Mouse (Mus musculus): ENCODE measurements around the gene Muc4. TPM values are rescaled to one million over a fixed set of nuclear protein-coding genes. Genes with fewer than 3 reads are reported as not detected.

Gene Muc4
- polyA plus RNA-seq, 1 experiment from 2014 or later, result not detected

GRCm38 (mm10) chr16:32778956-32779355 lies 43.3 kb downstream of the Muc4 start:
- Histone ChIP-seq H3K4me2 (no peak overlapping the region), H3K9ac (no peak overlapping the region), H3K27me3 (no peaks in the 10 kb centered on the region), H3K36me3 (no peaks in the 10 kb centered on the region), H3K4me3 (no peak overlapping the region), H3K9me3 (replicated peaks) (no peaks in the 10 kb centered on the region), H3K4me1 (replicated peaks) (peaks cover 3% of the 10 kb centered on the region; the same call in 1 of the 2 replicates), H3K27ac (no peak overlapping the region)
- WGBS, result 23% methylated on average over 8 of the region's 8 CpGs
- ATAC-seq (replicated peaks; ENCODE audit: insufficient number of reproducible peaks, insufficient read depth, low FRiP score, low read depth), result no peak

- Histone ChIP-seq H3K4me2 (no peak overlapping the region), H3K9me3 (replicated peaks) (no peaks in the 10 kb centered on the region), H3K9ac (no peak overlapping the region), H3K27me3 (no peaks in the 10 kb centered on the region), H3K27ac (no peak overlapping the region), H3K4me1 (replicated peaks) (peaks cover 3% of the 10 kb centered on the region; the same call in 1 of the 2 replicates), H3K36me3 (no peaks in the 10 kb centered on the region), H3K4me3 (no peak overlapping the region)
- ATAC-seq (replicated peaks; ENCODE audit: insufficient number of reproducible peaks, insufficient read depth, low FRiP score, low read depth), result no peak
- 62% methylated on average over 5 of the region's 5 CpGs for WGBS
These were observed 47.8 kb downstream of the Muc4 start for GRCm38 (mm10) chr16:32783324-32784062.

- Histone ChIP-seq H3K9me3 (replicated peaks) (no peaks in the 10 kb centered on the region), H3K9ac (no peak overlapping the region), H3K4me2 (no peak overlapping the region), H3K4me1 (replicated peaks) (no peaks in the 10 kb centered on the region), H3K4me3 (no peak overlapping the region), H3K27ac (no peak overlapping the region), H3K36me3 (no peaks in the 10 kb centered on the region), H3K27me3 (no peaks in the 10 kb centered on the region)
- ATAC-seq (replicated peaks; ENCODE audit: insufficient number of reproducible peaks, insufficient read depth, low FRiP score, low read depth), result no peak
- WGBS, result 88% methylated on average over 13 of the region's 13 CpGs
These were observed 49.2 kb downstream of the Muc4 start for GRCm38 (mm10) chr16:32784840-32785239.

GRCm38 (mm10) chr16:32790056-32790455 lies 54.4 kb downstream of the Muc4 start:
- no peaks in the 10 kb centered on the region for H3K36me3 ChIP-seq
- H3K9ac ChIP-seq, result no peak overlapping the region
- WGBS, result 81% methylated on average over 5 of the region's 5 CpGs
- no peak overlapping the region for H3K4me3 ChIP-seq
- H3K27me3 ChIP-seq, result no peaks in the 10 kb centered on the region
- no peaks in the 10 kb centered on the region for H3K9me3 ChIP-seq (replicated peaks)
- no peak overlapping the region for H3K27ac ChIP-seq
- no peak for ATAC-seq (replicated peaks; ENCODE audit: insufficient number of reproducible peaks, insufficient read depth, low FRiP score, low read depth)
- no peak overlapping the region for H3K4me2 ChIP-seq
- H3K4me1 ChIP-seq (replicated peaks), result peaks cover 4% of the 10 kb centered on the region; the same call in 1 of the 2 replicates

- Histone ChIP-seq H3K4me2 (no peak overlapping the region), H3K9ac (no peak overlapping the region), H3K36me3 (no peaks in the 10 kb centered on the region), H3K4me1 (replicated peaks) (peaks cover 11% of the 10 kb centered on the region), H3K9me3 (replicated peaks) (no peaks in the 10 kb centered on the region), H3K4me3 (no peak overlapping the region), H3K27ac (no peak overlapping the region), H3K27me3 (no peaks in the 10 kb centered on the region)
- WGBS, result 69% methylated on average over 1 of the region's 1 CpGs
- no peak for ATAC-seq (replicated peaks; ENCODE audit: insufficient number of reproducible peaks, insufficient read depth, low FRiP score, low read depth)
These were observed 59.5 kb downstream of the Muc4 start for GRCm38 (mm10) chr16:32795177-32795576.

GRCm38 (mm10) chr16:32796676-32797425 lies 61.2 kb downstream of the Muc4 start:
- H3K9ac ChIP-seq, result no peak overlapping the region
- no peaks in the 10 kb centered on the region for H3K36me3 ChIP-seq
- no peak for ATAC-seq (replicated peaks; ENCODE audit: insufficient number of reproducible peaks, insufficient read depth, low FRiP score, low read depth)
- no peaks in the 10 kb centered on the region for H3K27me3 ChIP-seq
- 68% methylated on average over 14 of the region's 14 CpGs for WGBS
- no peak overlapping the region for H3K4me3 ChIP-seq
- H3K4me2 ChIP-seq, result no peak overlapping the region
- H3K27ac ChIP-seq, result no peak overlapping the region
- peaks cover 16% of the 10 kb centered on the region for H3K4me1 ChIP-seq (replicated peaks)
- H3K9me3 ChIP-seq (replicated peaks), result no peaks in the 10 kb centered on the region

GRCm38 (mm10) chr16:32797426-32797689 lies 61.7 kb downstream of the Muc4 start, which contains the start of gene Muc20:
Gene Muc20, minus strand, starts transcription at chr16:32797435.
- Histone ChIP-seq H3K27ac (no peak within 1 kb of the TSS), H3K4me3 (no peak within 1 kb of the TSS), H3K9me3 (replicated peaks) (no peaks in the 10 kb centered on the region), H3K4me1 (replicated peaks) (peaks cover 19% of the 10 kb centered on the region), H3K9ac (no peak within 1 kb of the TSS), H3K36me3 (no peaks in the 10 kb centered on the region), H3K4me2 (no peak within 1 kb of the TSS), H3K27me3 (no peaks in the 10 kb centered on the region)
- no peak for ATAC-seq (replicated peaks; ENCODE audit: insufficient number of reproducible peaks, insufficient read depth, low FRiP score, low read depth)
- WGBS, result 67% methylated on average over 3 of the region's 3 CpGs

GRCm38 (mm10) chr16:32803252-32803853 lies 67.7 kb downstream of the Muc4 start:
- Histone ChIP-seq H3K27ac (peak overlapping the region; percentile 50), H3K4me1 (replicated peaks) (peaks cover 34% of the 10 kb centered on the region), H3K4me3 (no peak overlapping the region)

GRCm38 (mm10) chr16:32803901-32804300 lies 68.2 kb downstream of the Muc4 start:
- Histone ChIP-seq H3K36me3 (no peaks in the 10 kb centered on the region), H3K27ac (no peak overlapping the region), H3K9ac (no peak overlapping the region), H3K4me2 (no peak overlapping the region), H3K4me1 (replicated peaks) (peaks cover 28% of the 10 kb centered on the region), H3K27me3 (no peaks in the 10 kb centered on the region), H3K4me3 (no peak overlapping the region), H3K9me3 (replicated peaks) (no peaks in the 10 kb centered on the region)
- 41% methylated on average over 5 of the region's 5 CpGs for WGBS
- ATAC-seq (replicated peaks; ENCODE audit: insufficient number of reproducible peaks, insufficient read depth, low FRiP score, low read depth), result no peak

More at GRCm38 (mm10) chr16:32803252-32803853, 67.7 kb downstream of the Muc4 start:
- Histone ChIP-seq H3K4me2 (0 out of 2 replicates have a peak overlapping the region, but pooled peaks have one; percentile 13), H3K9me3 (replicated peaks) (no peaks in the 10 kb centered on the region), H3K9ac (no peak overlapping the region), H3K36me3 (no peaks in the 10 kb centered on the region), H3K27me3 (no peaks in the 10 kb centered on the region)
- WGBS, result 31% methylated on average over 6 of the region's 6 CpGs
- ATAC-seq (replicated peaks; ENCODE audit: insufficient number of reproducible peaks, insufficient read depth, low FRiP score, low read depth), result 0 out of 2 replicates have a peak, but pooled peaks have one; percentile 29

- Histone ChIP-seq H3K4me2 (no peak overlapping the region), H3K36me3 (no peaks in the 10 kb centered on the region), H3K4me1 (replicated peaks) (peaks cover 28% of the 10 kb centered on the region), H3K9ac (no peak overlapping the region), H3K27ac (no peak overlapping the region), H3K27me3 (no peaks in the 10 kb centered on the region), H3K9me3 (replicated peaks) (no peaks in the 10 kb centered on the region), H3K4me3 (no peak overlapping the region)
- WGBS, result 63% methylated on average over 7 of the region's 7 CpGs
- no peak for ATAC-seq (replicated peaks; ENCODE audit: insufficient number of reproducible peaks, insufficient read depth, low FRiP score, low read depth)
These were observed 69.5 kb downstream of the Muc4 start for GRCm38 (mm10) chr16:32805151-32805550.

GRCm38 (mm10) chr16:32807408-32808185 lies 71.9 kb downstream of the Muc4 start:
- no peak for ATAC-seq (replicated peaks; ENCODE audit: insufficient number of reproducible peaks, insufficient read depth, low FRiP score, low read depth)
- WGBS, result 65% methylated on average over 8 of the region's 8 CpGs
- H3K36me3 ChIP-seq, result no peaks in the 10 kb centered on the region
- no peaks in the 10 kb centered on the region for H3K9me3 ChIP-seq (replicated peaks)
- no peak overlapping the region for H3K4me2 ChIP-seq
- H3K27me3 ChIP-seq, result no peaks in the 10 kb centered on the region
- H3K27ac ChIP-seq, result no peak overlapping the region
- H3K4me1 ChIP-seq (replicated peaks), result peaks cover 19% of the 10 kb centered on the region
- no peak overlapping the region for H3K4me3 ChIP-seq
- no peak overlapping the region for H3K9ac ChIP-seq
